Mouse (Mus musculus) midbrain, embryonic 14.5 days (tissue): Measurements from ENCODE around the gene Smyd3. TPM values are rescaled to one million over a fixed set of nuclear protein-coding genes. Genes with fewer than 3 reads are reported as not detected.

ENCODE experiments used
- ATAC-seq: fragments of 200-750 bp; cut with Nextera tagmentation; 2 replicates; pipeline ENCODE4 v1.8.0; 2017; ENCODE audit warnings: moderate number of reproducible peaks, moderate library complexity; ENCODE audit not compliant: low FRiP score, low TSS enrichment
- DNase-seq: peaks from one replicate; pipeline ENCODE4 v3.0.0-alpha.2; 2015
- H3K27ac ChIP-seq: fragments of 300-500 bp; sonication (generic); replicated peaks from 2 replicates; pipeline ENCODE4 v1.5.1; 2014; ENCODE audit warnings: mild to moderate bottlenecking, low read depth, low read length, moderate library complexity
- H3K27me3 ChIP-seq: fragments of 300-500 bp; sonication (generic); 2 replicates; pipeline ENCODE4 v1.6.1; 2014; ENCODE audit warnings: low read length, control low read depth, mixed read lengths; ENCODE audit not compliant: control insufficient read depth, insufficient read depth
- H3K36me3 ChIP-seq: fragments of 300-500 bp; sonication (generic); 2 replicates; pipeline ENCODE4 v1.6.1; 2014; ENCODE audit warnings: low read length, control low read depth; ENCODE audit not compliant: control insufficient read depth, insufficient read depth
- H3K4me1 ChIP-seq: fragments of 300-500 bp; sonication (generic); 2 replicates; pipeline ENCODE4 v1.6.1; 2014; ENCODE audit warnings: mild to moderate bottlenecking, antibody characterized with exemption, low read length, control low read depth; ENCODE audit not compliant: control insufficient read depth, insufficient read depth
- H3K4me2 ChIP-seq: fragments of 300-500 bp; sonication (generic); 2 replicates; pipeline ENCODE4 v1.6.1; 2014; ENCODE audit warnings: mild to moderate bottlenecking, low read length, moderate library complexity
- H3K4me3 ChIP-seq: fragments of 300-500 bp; sonication (generic); replicated peaks from 2 replicates; pipeline ENCODE4 v1.5.1; 2014; ENCODE audit warnings: low read depth, low read length
- H3K9ac ChIP-seq: fragments of 300-500 bp; sonication (generic); replicated peaks from 2 replicates; pipeline ENCODE4 v1.6.1; 2014; ENCODE audit warnings: mild to moderate bottlenecking, low read length, moderate library complexity
- H3K9me3 ChIP-seq: fragments of 300-500 bp; sonication (generic); 2 replicates; pipeline ENCODE4 v1.6.1; 2016; ENCODE audit warnings: low read length, control low read depth, mixed read lengths; ENCODE audit not compliant: control insufficient read depth
- WGBS: fragments of 180-500 bp; shearing (Covaris S2); extraction: QIAGEN DNeasy Blood & Tissue Kit; methylation state at CpG from one replicate; pipeline ENCODE4 v1.1.7; 2014; 5-methylcytosine and 5-hydroxymethylcytosine counted together
- polyA plus RNA-seq: library from polyadenylated mRNA; unstranded; fragments of >200 nt; fragmentation: Nextera tagmentation; extraction: Ambion mirVana; gene quantifications from 2 replicates; pipeline ENCODE4 v1.2.1, GENCODE M21; 2014

The Smyd3 gene
- polyA plus RNA-seq, 1 experiment from 2014 or later: 21.5 TPM

DNA sequence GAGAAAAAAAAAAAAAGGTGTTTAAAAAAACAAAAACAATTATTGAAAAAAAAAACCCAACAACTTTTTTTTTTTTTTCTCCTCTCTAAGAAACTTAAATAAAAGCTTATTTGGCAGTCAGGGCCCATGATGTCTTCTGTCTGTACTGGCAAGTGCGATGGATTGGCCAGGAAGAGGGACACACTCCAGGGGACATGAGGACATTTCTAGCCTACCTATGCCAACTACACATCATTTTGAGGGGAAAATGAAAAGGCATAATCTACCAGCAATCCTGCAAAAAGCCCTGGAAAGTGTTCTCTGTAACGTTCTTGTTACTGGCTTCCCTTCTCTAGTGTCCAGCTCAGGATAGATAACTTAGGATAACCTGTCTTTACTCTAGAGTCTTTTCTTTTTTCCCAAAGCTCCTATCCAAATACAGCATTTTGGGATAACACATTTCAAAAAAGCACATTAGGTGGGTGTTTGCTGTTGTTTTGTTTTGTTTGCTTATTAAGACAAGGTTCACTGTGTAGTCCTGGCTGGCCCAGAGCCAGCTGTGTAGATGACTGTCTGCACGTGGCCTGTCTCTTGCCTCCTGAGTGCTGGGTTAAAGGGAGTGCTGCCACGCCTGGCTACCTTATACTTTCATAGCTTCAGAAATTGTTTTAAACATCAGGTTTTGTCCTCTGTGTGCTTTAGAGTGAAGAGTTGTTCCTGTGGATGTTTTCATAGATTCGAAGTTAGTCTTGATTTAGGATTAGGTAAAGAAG, 35.5 kb upstream of the Smyd3 start:
- DNase-seq: no peak
- ATAC-seq: no peak
- no peak overlapping the region for H3K4me3 ChIP-seq
- H3K9ac ChIP-seq: no peak overlapping the region
- H3K4me1 ChIP-seq: peaks cover 2% of the 10 kb centered on the region; the same call in 1 of the 2 replicates
- no peaks in the 10 kb centered on the region for H3K27me3 ChIP-seq
- no peaks in the 10 kb centered on the region for H3K36me3 ChIP-seq
- no peaks in the 10 kb centered on the region for H3K9me3 ChIP-seq
- 81% methylated on average over 5 of the region's 5 CpGs for WGBS
- no peak overlapping the region for H3K4me2 ChIP-seq
- no peak overlapping the region for H3K27ac ChIP-seq

- no peak overlapping the region for H3K4me3 ChIP-seq
- no peak for ATAC-seq
- DNase-seq: no peak
- 47% methylated on average over 7 of the region's 7 CpGs for WGBS
- no peaks in the 10 kb centered on the region for H3K27me3 ChIP-seq
- no peaks in the 10 kb centered on the region for H3K36me3 ChIP-seq
- 0 out of 2 replicates have a peak overlapping the region, but pooled peaks have one; percentile 5 for H3K9ac ChIP-seq
- H3K4me2 ChIP-seq: no peak overlapping the region
- no peaks in the 10 kb centered on the region for H3K9me3 ChIP-seq
- H3K4me1 ChIP-seq: peaks cover 9% of the 10 kb centered on the region
- no peak overlapping the region for H3K27ac ChIP-seq
Observed at GRCm38 (mm10) chr1:179552751-179553150, 34.9 kb upstream of the Smyd3 start.

- DNase-seq (no peak), ATAC-seq (no peak)
- H3K4me2 ChIP-seq: no peak overlapping the region
- H3K36me3 ChIP-seq: no peaks in the 10 kb centered on the region
- peaks cover 14% of the 10 kb centered on the region for H3K4me1 ChIP-seq
- H3K27ac ChIP-seq: no peak overlapping the region
- no peaks in the 10 kb centered on the region for H3K27me3 ChIP-seq
- H3K4me3 ChIP-seq: no peak overlapping the region
- no peaks in the 10 kb centered on the region for H3K9me3 ChIP-seq
- H3K9ac ChIP-seq: no peak overlapping the region
- WGBS: 89% methylated on average over 4 of the region's 4 CpGs
Observed at GRCm38 (mm10) chr1:179551921-179552320, 34.1 kb upstream of the Smyd3 start.

DNA sequence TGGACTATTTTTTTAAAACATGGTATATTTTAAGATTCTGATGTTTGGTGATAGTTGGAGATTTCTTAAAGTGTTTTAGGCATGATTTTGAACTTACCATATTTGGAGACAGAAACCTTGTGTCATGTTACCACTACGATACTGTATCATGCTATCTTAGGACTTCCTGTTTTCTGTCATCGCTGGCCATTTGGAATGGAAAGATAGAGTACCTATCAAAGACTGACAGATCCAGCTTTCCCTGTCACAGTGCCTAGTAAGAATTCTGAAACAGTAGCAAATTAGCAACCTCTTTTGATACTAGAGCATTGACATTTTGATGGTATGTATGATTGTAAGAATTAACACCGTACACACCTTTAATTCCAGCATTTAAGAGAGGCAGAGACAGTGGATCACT, 33.5 kb upstream of the Smyd3 start:
- Histone ChIP-seq H3K4me1 (peaks cover 14% of the 10 kb centered on the region), H3K27me3 (no peaks in the 10 kb centered on the region), H3K36me3 (no peaks in the 10 kb centered on the region), H3K27ac (no peak overlapping the region), H3K9me3 (no peaks in the 10 kb centered on the region), H3K4me2 (no peak overlapping the region), H3K9ac (no peak overlapping the region), H3K4me3 (no peak overlapping the region)
- ATAC-seq (no peak), DNase-seq (no peak)
- WGBS: 97% methylated on average over 3 of the region's 3 CpGs

DNA sequence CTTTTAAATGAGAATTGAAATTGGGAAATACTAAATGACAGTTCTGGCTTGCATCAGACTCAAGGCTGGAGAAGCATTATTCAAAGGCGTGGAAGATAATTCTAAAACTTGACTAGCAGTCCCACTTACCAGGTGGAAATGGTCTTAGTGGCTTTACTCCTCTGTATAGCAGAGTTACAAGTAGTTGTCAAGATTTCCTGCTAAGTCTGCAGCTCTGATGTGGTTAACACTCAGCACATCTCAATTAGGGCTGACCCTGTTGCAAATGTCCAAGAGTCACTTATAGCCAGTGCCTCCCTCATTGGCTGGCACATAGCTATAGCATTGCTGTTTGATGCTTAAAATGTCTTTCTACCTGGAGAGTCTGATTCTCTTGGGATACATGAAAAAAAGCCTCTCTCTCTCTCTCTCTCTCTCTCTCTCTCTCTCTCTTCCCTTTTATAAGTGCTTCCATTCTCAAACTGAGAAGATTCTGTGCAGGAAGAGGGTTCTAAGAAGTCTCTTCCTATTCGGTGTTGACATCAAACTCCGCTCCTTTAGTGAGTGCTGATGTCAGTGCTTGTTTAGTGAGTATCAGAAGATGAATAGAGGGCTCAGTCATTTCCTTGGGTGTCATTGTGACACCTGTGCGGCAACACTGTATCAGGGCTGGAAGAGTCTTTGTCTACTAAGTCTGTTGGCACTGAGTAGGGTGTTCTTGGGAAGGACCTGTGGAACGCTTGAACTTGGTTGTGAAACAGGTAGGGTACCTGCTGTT, 31.3 kb upstream of the Smyd3 start:
- Histone ChIP-seq H3K36me3 (no peaks in the 10 kb centered on the region), H3K27ac (no peak overlapping the region), H3K9me3 (no peaks in the 10 kb centered on the region), H3K9ac (no peak overlapping the region), H3K4me3 (no peak overlapping the region), H3K4me1 (peaks cover 22% of the 10 kb centered on the region), H3K27me3 (no peaks in the 10 kb centered on the region), H3K4me2 (no peak overlapping the region)
- 93% methylated on average over 5 of the region's 5 CpGs for WGBS
- DNase-seq (no peak), ATAC-seq (no peak)

DNA sequence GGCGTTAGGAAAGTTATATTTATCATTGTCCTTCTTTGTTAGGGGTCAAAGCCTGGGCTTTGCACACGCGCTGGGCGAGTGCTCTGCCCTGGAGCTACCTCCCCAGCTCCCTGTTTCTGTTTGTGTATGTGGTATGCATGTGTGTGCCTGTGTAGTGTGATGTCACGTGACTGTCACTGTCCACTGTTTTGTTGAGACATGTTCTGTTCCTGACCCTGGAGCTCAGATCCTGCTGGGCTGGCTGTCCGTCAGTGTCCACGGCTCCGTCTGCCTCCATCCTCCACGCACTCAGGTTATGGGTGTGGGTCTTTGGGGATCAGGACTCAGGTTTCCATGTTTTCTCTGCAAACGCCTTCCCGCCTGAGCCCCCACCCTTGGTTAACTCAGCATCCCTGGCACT, 30.4 kb upstream of the Smyd3 start:
- Histone ChIP-seq H3K4me2 (peak overlapping the region; percentile 53; the same call in 1 of the 2 replicates), H3K9ac (no peak overlapping the region; the same call in 1 of the 2 replicates)

DNA sequence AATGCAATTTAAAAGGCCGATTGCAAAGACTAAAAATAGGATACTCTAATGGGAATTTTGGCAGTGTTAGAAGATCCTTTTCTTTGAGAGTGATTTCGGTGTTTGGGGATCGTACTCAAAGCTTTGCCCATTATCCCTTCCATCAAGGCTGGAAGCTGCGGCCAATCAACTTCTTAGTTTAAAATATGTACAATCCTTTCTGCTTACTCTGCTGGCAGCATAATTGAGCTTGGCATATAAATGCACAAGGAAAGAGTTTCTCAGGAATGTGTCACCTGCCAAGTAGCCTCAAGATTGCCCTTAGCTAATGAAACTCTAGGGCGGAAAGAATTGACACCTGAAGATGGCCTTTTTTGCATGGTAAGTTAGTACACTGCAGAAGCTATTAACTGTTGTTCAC, 29.3 kb upstream of the Smyd3 start:
- H3K4me3 ChIP-seq: peak overlapping the region; percentile 70
- ATAC-seq: no peak
- H3K27me3 ChIP-seq: no peaks in the 10 kb centered on the region
- DNase-seq: peak; percentile 39
- peaks cover 22% of the 10 kb centered on the region for H3K4me1 ChIP-seq
- H3K9me3 ChIP-seq: no peaks in the 10 kb centered on the region
- H3K9ac ChIP-seq: peak overlapping the region; percentile 76
- WGBS: 8% methylated on average over 5 of the region's 5 CpGs
- peak overlapping the region; percentile 53 for H3K4me2 ChIP-seq
- H3K27ac ChIP-seq: no peak overlapping the region
- H3K36me3 ChIP-seq: peaks cover 4% of the 10 kb centered on the region; the same call in 1 of the 2 replicates

More for the DNA sequence above, 30.4 kb upstream of the Smyd3 start:
- H3K4me1 ChIP-seq: peaks cover 22% of the 10 kb centered on the region
- ATAC-seq (no peak), DNase-seq (no peak)
- no peak overlapping the region for H3K4me3 ChIP-seq
- 82% methylated on average over 11 of the region's 11 CpGs for WGBS
- no peaks in the 10 kb centered on the region for H3K9me3 ChIP-seq
- H3K36me3 ChIP-seq: peaks cover 4% of the 10 kb centered on the region; the same call in 1 of the 2 replicates
- no peaks in the 10 kb centered on the region for H3K27me3 ChIP-seq
- no peak overlapping the region for H3K27ac ChIP-seq

DNA sequence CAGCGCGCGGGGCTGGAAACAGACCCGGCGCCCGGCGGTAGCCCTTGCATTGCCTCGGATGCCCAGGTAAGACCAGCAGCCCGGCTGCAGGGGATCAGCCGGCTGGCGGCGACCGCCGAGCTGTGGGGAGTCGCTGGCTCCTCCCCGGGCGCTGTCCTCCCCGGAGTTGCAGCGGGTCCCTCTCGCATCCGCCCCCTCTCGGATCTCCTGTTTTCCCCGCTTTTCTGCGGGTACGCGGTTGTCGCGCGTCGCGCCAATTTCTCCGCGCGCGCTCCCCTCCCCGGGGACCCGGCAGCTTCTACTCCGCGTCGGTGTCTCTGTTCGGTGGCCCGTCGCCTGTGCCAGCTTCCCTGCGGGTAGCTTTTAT, 28.7 kb upstream of the Smyd3 start:
- peak; percentile 84 for DNase-seq
- H3K36me3 ChIP-seq: peaks cover 4% of the 10 kb centered on the region; the same call in 1 of the 2 replicates
- no peaks in the 10 kb centered on the region for H3K9me3 ChIP-seq
- peak; percentile 86 for ATAC-seq
- under 1% methylated on average over 43 of the region's 44 CpGs for WGBS
- H3K4me1 ChIP-seq: peaks cover 22% of the 10 kb centered on the region
- H3K27ac ChIP-seq: peak overlapping the region; percentile 95
- peak overlapping the region; percentile 53 for H3K4me2 ChIP-seq
- H3K9ac ChIP-seq: peak overlapping the region; percentile 76
- peak overlapping the region; percentile 70 for H3K4me3 ChIP-seq
- H3K27me3 ChIP-seq: no peaks in the 10 kb centered on the region
